Mouse (Mus musculus): ENCODE data around the gene Lrrc8d. TPM values are rescaled to one million over a fixed set of nuclear protein-coding genes. Genes with fewer than 3 reads are reported as not detected.
A peak's percentile ranks its signal among the peaks of the same experiment; 100 is the strongest.

Gene Lrrc8d
- total and polyA plus RNA-seq, 3 experiments, result 11.4 to 258 (median 21.9) TPM

DNA sequence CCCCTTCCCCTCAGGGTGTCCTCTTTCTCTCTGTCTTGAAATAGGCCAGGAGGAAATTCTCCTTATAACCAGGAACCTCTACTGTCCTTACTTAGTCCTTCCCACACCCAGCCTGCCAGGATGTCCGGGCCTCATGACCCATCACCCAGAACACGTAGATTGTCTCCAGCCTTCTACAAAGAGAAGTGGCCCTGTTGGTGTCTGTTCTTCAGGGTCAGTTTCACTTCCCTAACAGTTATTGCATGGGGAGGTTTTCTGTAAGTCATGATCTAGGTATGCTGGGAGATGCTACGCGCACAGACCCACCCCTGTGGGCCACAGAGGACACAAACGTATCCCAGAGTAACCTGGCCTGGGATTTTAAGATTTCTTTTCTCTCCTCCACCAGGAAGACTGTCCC lies 37.9 kb upstream of the Lrrc8d start:
- no peak for TF ChIP-seq MYC (IDR thresholded peaks at IDR 0.05; ENCODE audit: low read depth, low read length)
- no peak for TF ChIP-seq RCOR1 (IDR thresholded peaks at IDR 0.05; ENCODE audit: low read depth, low read length)
- TF ChIP-seq MXI1 (IDR thresholded peaks at IDR 0.05; ENCODE audit: low read depth, low read length), result no peak
- TF ChIP-seq SIN3A (IDR thresholded peaks at IDR 0.05; ENCODE audit: low read length), result no peak
- TF ChIP-seq ELF1 (IDR thresholded peaks at IDR 0.05; ENCODE audit: low read depth, low read length), result no peak
- no peak for TF ChIP-seq MYB (IDR thresholded peaks at IDR 0.05; ENCODE audit: low read depth, low read length)
- TF ChIP-seq ZMIZ1 (IDR thresholded peaks at IDR 0.05; ENCODE audit: low read depth, low read length), result no peak
- no peak for TF ChIP-seq TAL1 (IDR thresholded peaks at IDR 0.05; ENCODE audit: low read length)
- no peak for TF ChIP-seq TBP (IDR thresholded peaks at IDR 0.05; ENCODE audit: low read depth, low read length)
- TF ChIP-seq MAFK (IDR thresholded peaks at IDR 0.05; ENCODE audit: borderline replicate concordance, low read depth, low read length), result no peak
- no peak for TF ChIP-seq SMC3 (IDR thresholded peaks at IDR 0.05; ENCODE audit: low read depth, low read length)
- TF ChIP-seq GABPA (IDR thresholded peaks at IDR 0.05; ENCODE audit: low read depth, low read length), result no peak
- TF ChIP-seq USF2 (IDR thresholded peaks at IDR 0.05; ENCODE audit: borderline replicate concordance in 1 of 2, insufficient read depth in 1 of 2, low read depth in 1 of 2, low read length in 2 of 2), result no peak
- no peak for TF ChIP-seq ETS1 (IDR thresholded peaks at IDR 0.05; ENCODE audit: low read depth, low read length)
- TF ChIP-seq ZC3H11A (IDR thresholded peaks at IDR 0.05; ENCODE audit: low read depth, low read length), result no peak
- no peak for TF ChIP-seq RAD21 (IDR thresholded peaks at IDR 0.05; ENCODE audit: low read depth, low read length)
- TF ChIP-seq CHD1 (IDR thresholded peaks at IDR 0.05; ENCODE audit: low read depth, low read length), result no peak
- no peak for TF ChIP-seq POLR2A (IDR thresholded peaks at IDR 0.05; ENCODE audit: control insufficient read depth in 1 of 2, insufficient read depth in 1 of 2, low read depth in 1 of 2, low read length in 2 of 2, poor library complexity in 1 of 2)
- H3K36me3 ChIP-seq (ENCODE audit: control insufficient read depth in 1 of 2, insufficient read depth in 2 of 2, low read length in 2 of 2), result peaks cover 0 to 2% of the 10 kb centered on the region in 2 experiments; a peak in 1 of 4 replicates
- H3K9ac ChIP-seq (ENCODE audit: control insufficient read depth, low read depth, low read length, poor library complexity, severe bottlenecking), result no peak overlapping the region
- H3K4me3 ChIP-seq (ENCODE audit: control insufficient read depth in 1 of 2, insufficient read depth in 1 of 2, low read depth in 2 of 2, low read length in 2 of 2), result no peak overlapping the region
- no peaks in the 10 kb centered on the region for H3K79me2 ChIP-seq (ENCODE audit: control insufficient read depth, insufficient read depth, low read length, poor library complexity)
- no peaks in the 10 kb centered on the region for H3K9me3 ChIP-seq (replicated peaks; ENCODE audit: insufficient read depth, low read length)
- H3K27me3 ChIP-seq (ENCODE audit: control insufficient read depth in 1 of 2, insufficient read depth in 2 of 2, low read length in 2 of 2), result no peaks in the 10 kb centered on the region; a peak in 1 of 4 replicates
- H3K4me1 ChIP-seq (ENCODE audit: control insufficient read depth in 1 of 2, insufficient read depth in 2 of 2, low read length in 2 of 2), result no peaks in the 10 kb centered on the region
- DNase-seq (ENCODE audit: low read depth, low spot score), result no peak
- no peak overlapping the region for H3K27ac ChIP-seq (ENCODE audit: control insufficient read depth, low read depth, low read length)

DNA sequence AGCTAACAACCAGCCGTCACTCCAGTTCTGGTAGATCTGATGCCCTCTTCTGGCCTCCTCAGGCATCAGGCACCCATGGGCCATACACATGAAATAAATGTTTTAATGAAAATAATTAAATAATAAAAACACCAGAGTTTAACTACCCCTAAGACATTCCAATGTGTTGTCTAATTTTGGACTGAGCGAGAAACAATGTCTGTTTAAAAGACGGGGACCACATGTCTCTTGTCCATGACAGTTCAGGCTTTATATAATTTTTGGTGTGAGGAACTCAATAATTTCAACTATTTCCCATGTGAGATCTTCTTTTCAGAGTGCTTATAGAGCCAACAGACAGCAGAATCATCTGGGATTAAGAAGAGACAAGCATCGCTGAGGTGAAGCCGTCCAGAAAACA lies 32.8 kb upstream of the Lrrc8d start:
- Histone ChIP-seq H3K9ac (ENCODE audit: control insufficient read depth, low read depth, low read length, poor library complexity, severe bottlenecking) (no peak overlapping the region), H3K9me3 (replicated peaks; ENCODE audit: insufficient read depth, low read length) (no peaks in the 10 kb centered on the region), H3K4me3 (ENCODE audit: control insufficient read depth in 1 of 2, insufficient read depth in 1 of 2, low read depth in 2 of 2, low read length in 2 of 2) (no peak overlapping the region), H3K4me1 (ENCODE audit: control insufficient read depth in 1 of 2, insufficient read depth in 2 of 2, low read length in 2 of 2) (no peaks in the 10 kb centered on the region; a peak in 1 of 4 replicates), H3K27me3 (ENCODE audit: control insufficient read depth in 1 of 2, insufficient read depth in 2 of 2, low read length in 2 of 2) (no peaks in the 10 kb centered on the region; a peak in 1 of 4 replicates), H3K79me2 (ENCODE audit: control insufficient read depth, insufficient read depth, low read length, poor library complexity) (no peaks in the 10 kb centered on the region), H3K36me3 (ENCODE audit: control insufficient read depth in 1 of 2, insufficient read depth in 2 of 2, low read length in 2 of 2) (peaks cover 0 to 2% of the 10 kb centered on the region in 2 experiments; a peak in 1 of 4 replicates), H3K27ac (ENCODE audit: control insufficient read depth, low read depth, low read length) (no peak overlapping the region)
- DNase-seq (ENCODE audit: low read depth, low spot score), result no peak
- TF ChIP-seq RAD21 (IDR thresholded peaks at IDR 0.05; ENCODE audit: low read depth, low read length), result no peak
- TF ChIP-seq KAT2A (conservative IDR thresholded peaks at IDR 0.05; ENCODE audit: low read depth, low read length), result no peak
- no peak for TF ChIP-seq ZC3H11A (IDR thresholded peaks at IDR 0.05; ENCODE audit: low read depth, low read length)
- no peak for TF ChIP-seq JUND (IDR thresholded peaks at IDR 0.05; ENCODE audit: low read depth, low read length)
- TF ChIP-seq CTCF (IDR thresholded peaks at IDR 0.05 in 2 of 3, conservative IDR thresholded peaks at IDR 0.05 in 1 of 3; ENCODE audit: control insufficient read depth in 1 of 3, insufficient read depth in 1 of 3, low read depth in 2 of 3, low read length in 3 of 3, poor library complexity in 1 of 3, severe bottlenecking in 1 of 3), result 0 out of 6 replicates have a peak, but pooled peaks of 1 of the 3 experiments have one; percentile 1
- TF ChIP-seq BHLHE40 (IDR thresholded peaks at IDR 0.05; ENCODE audit: borderline replicate concordance, low read depth, low read length), result no peak
- TF ChIP-seq GABPA (IDR thresholded peaks at IDR 0.05; ENCODE audit: low read depth, low read length), result no peak

All from MEL (cell line).